Mouse (Mus musculus): ENCODE measurements at regions not wholly inside any gene's neighbourhood (a gene's known extent, or its start where the extent isn't known, plus 50 kb on each side); places are given as distances from the start of the nearest gene placed in this dataset.

GRCm38 (mm10) chr13:99723237-99723981 is 177.5 kb downstream of the Cartpt start:
- TF ChIP-seq POLR2A (IDR thresholded peaks at IDR 0.05; ENCODE audit: insufficient read depth, low read depth, low read length), result no peak
- no peak for TF ChIP-seq CTCF (IDR thresholded peaks at IDR 0.05; ENCODE audit: insufficient read depth, low read depth, low read length)

Data from olfactory bulb, adult 2 months (tissue).